Mouse (Mus musculus) intestine, embryonic 14.5 days (tissue): ENCODE data around the gene Alox12. TPM values are rescaled to one million over a fixed set of nuclear protein-coding genes. Genes with fewer than 3 reads are reported as not detected.
A peak's percentile ranks its signal among the peaks of the same experiment; 100 is the strongest.

Source experiments
- ATAC-seq: fragments of 200-750 bp; cut with Nextera tagmentation; replicated peaks from 2 replicates; pipeline ENCODE4 v1.8.0; 2017; ENCODE audit warnings: low read depth, moderate number of reproducible peaks, moderate TSS enrichment, moderate library complexity; ENCODE audit not compliant: low FRiP score, low TSS enrichment
- DNase-seq: peaks from one replicate; pipeline ENCODE4 v3.0.0-alpha.2; 2018; ENCODE audit warnings: low spot score
- H3K27ac ChIP-seq: fragments of 300-500 bp; sonication (generic); 2 replicates; pipeline ENCODE4 v1.5.1; 2014; ENCODE audit warnings: low read depth, mild to moderate bottlenecking, control low read depth
- H3K27me3 ChIP-seq: fragments of 300-500 bp; sonication (generic); replicated peaks from 2 replicates; pipeline ENCODE4 v1.6.1; 2014; ENCODE audit warnings: low read length, control low read depth; ENCODE audit not compliant: control insufficient read depth, insufficient read depth
- H3K36me3 ChIP-seq: fragments of 300-500 bp; sonication (generic); 2 replicates; pipeline ENCODE4 v1.6.1; 2014; ENCODE audit warnings: low read length, control low read depth; ENCODE audit not compliant: control insufficient read depth, insufficient read depth
- H3K4me1 ChIP-seq: fragments of 300-500 bp; sonication (generic); replicated peaks from 2 replicates; pipeline ENCODE4 v1.6.1; 2014; ENCODE audit warnings: low read length, control low read depth, mixed read lengths; ENCODE audit not compliant: control insufficient read depth, insufficient read depth
- H3K4me2 ChIP-seq: fragments of 300-500 bp; sonication (generic); 2 replicates; pipeline ENCODE4 v1.6.1; 2014; ENCODE audit warnings: low read length
- H3K4me3 ChIP-seq: fragments of 300-500 bp; sonication (generic); 2 replicates; pipeline ENCODE4 v1.5.1; 2014; ENCODE audit warnings: low read depth, low read length, control low read depth, mixed read lengths
- H3K9ac ChIP-seq: fragments of 300-500 bp; sonication (generic); 2 replicates; pipeline ENCODE4 v1.6.1; 2014; ENCODE audit warnings: mild to moderate bottlenecking, low read length
- H3K9me3 ChIP-seq: fragments of 300-500 bp; sonication (generic); 2 replicates; pipeline ENCODE4 v1.6.1; 2016; ENCODE audit warnings: low read length, control low read depth; ENCODE audit not compliant: control insufficient read depth
- WGBS: fragments of 180-500 bp; shearing (Covaris S2); extraction: QIAGEN DNeasy Blood & Tissue Kit; methylation state at CpG from one replicate; pipeline ENCODE4 v1.1.7; 2014; 5-methylcytosine and 5-hydroxymethylcytosine counted together
- polyA plus RNA-seq: library from polyadenylated mRNA; unstranded; fragments of >200 nt; fragmentation: Nextera tagmentation; extraction: Ambion mirVana; gene quantifications from 2 replicates; pipeline ENCODE4 v1.2.1, GENCODE M21; 2014

Gene Alox12
- polyA plus RNA-seq, 1 experiment from 2014 or later, result 2.3 TPM

DNA sequence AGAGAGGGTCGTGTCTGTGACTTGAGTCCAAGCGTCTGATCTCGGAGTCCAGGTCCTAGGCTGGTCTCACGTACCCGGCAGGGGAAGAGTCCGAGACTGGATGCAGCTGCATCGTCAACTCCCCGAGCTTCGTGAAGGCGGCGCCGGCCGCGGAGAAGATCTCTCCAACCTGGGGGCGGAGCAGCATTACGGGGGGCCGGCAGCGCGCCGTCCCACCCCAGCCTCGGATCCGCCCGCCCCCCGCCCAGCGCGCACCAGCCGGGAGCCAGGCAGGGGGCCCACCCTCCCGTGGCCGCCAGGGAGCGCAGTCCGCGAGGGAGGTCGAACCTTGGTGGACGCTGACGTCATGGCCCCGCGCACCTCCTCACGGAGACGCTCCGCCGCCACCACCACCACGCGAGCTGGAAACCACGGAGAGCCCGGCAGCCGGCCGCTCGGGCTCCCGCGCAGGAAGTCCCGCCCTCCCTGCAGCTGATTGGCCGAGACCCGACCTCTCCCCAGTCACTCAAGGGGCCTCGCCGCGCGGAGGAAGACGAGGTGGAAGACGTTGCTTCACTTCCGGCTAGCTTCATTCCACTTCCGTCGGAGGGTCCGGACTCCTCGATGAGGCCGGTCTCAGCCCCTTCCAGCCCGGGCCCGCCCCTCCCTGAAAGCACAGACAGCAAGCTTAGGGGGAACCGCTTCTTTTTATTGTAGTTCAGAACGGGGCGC is 17.5 kb downstream of the Alox12 start, which contains the start of gene 0610010K14Rik:
TSS of gene 0610010K14Rik (minus strand) at position 458 of the 711 bp plus-strand sequence.
- peak; percentile 93 for ATAC-seq
- Histone ChIP-seq H3K4me3 (peak within 1 kb of the TSS; percentile 99), H3K36me3 (peaks cover 16% of the 10 kb centered on the region), H3K27me3 (no peaks in the 10 kb centered on the region), H3K4me2 (peak within 1 kb of the TSS; percentile 99), H3K9me3 (no peaks in the 10 kb centered on the region), H3K9ac (peak within 1 kb of the TSS; percentile 83), H3K27ac (peak within 1 kb of the TSS; percentile 88), H3K4me1 (peaks cover 27% of the 10 kb centered on the region)
- under 1% methylated on average over 70 of the region's 70 CpGs for WGBS
- DNase-seq, result peak; percentile 98

DNA sequence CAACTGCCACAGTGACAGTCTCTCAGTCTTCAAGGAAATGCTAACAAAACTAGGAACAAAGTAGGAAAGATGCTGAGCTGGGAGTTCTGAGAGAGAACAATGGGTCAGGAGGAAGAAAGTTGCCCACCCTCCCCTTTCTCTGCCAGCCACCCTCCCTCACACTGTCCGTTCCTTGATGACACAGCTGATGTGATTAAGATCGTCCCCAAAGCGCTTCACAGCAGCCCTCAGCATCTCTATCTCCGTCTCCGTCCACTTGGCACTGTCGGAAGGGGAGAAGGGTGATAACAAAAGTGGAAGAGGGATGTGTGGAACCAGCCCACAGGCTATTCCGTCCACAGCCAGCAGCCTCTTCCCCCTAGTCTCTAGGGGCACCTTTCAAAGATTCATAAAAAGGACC is 18.4 kb downstream of the Alox12 start:
- Histone ChIP-seq H3K9me3 (no peaks in the 10 kb centered on the region), H3K27me3 (no peaks in the 10 kb centered on the region), H3K4me3 (peak overlapping the region; percentile 99), H3K4me1 (peaks cover 31% of the 10 kb centered on the region), H3K27ac (peak overlapping the region; percentile 88), H3K36me3 (peaks cover 16% of the 10 kb centered on the region), H3K9ac (peak overlapping the region; percentile 83), H3K4me2 (peak overlapping the region; percentile 99)
- DNase-seq, result no peak
- WGBS, result 30% methylated on average over 7 of the region's 7 CpGs
- no peak for ATAC-seq

DNA sequence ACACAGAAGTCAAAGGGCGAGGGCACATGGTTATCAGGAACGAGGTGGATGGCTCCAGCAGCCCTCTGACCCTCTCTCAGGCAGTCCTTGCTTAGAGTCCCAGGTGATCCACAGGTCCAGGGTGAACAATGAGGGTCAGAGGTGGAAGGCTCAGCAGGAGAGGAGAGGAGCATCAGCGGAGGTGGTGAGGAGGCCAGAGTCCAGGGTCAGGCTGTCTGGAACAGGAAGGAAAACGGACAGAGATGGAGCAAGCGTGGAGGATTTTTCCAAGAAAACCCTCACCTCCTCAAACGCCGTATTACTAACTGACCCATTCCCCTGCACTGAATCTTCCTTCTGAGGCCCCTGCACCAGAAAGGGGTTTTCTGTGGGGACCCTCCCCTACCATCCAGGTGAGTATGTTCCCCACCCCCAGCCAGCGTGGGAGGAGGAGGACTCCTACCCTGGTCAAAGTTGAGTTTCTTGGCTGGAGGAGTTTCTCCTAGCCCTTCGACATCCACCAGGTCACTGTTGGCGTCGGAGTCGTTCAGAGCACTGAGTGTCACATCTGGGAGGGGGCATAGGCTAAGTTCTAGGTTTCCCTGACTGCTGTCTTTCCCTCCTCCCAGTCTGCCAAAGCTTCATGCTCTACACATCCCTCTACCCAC is 19.8 kb downstream of the Alox12 start:
- H3K27me3 ChIP-seq, result no peaks in the 10 kb centered on the region
- H3K4me3 ChIP-seq, result no peak overlapping the region
- no peak for ATAC-seq
- no peak overlapping the region for H3K9ac ChIP-seq
- H3K9me3 ChIP-seq, result no peaks in the 10 kb centered on the region
- H3K36me3 ChIP-seq, result peaks cover 16% of the 10 kb centered on the region
- DNase-seq, result no peak
- H3K27ac ChIP-seq, result no peak overlapping the region
- 89% methylated on average over 12 of the region's 12 CpGs for WGBS
- H3K4me1 ChIP-seq, result peaks cover 30% of the 10 kb centered on the region
- no peak overlapping the region for H3K4me2 ChIP-seq

DNA sequence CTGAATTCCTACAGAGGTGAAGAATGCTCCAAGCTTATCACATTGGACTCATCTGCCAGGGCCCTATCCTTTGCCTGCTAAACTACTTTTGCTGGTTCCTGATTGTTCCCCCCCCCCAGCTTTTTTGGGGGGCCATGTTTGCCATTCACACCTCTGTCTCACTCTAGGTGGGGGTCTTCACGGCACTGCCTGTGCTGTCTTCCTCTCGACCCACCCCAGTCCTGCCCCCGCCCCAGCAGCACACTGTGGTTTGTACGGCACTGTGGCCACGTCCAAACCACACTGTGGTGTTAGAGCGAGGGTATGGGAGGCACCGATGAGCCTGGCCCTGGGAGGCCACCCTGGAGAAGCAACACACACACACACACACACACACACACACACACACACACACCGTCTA is 20.7 kb downstream of the Alox12 start:
- Histone ChIP-seq H3K4me2 (no peak overlapping the region), H3K27me3 (peaks cover 7% of the 10 kb centered on the region), H3K4me3 (no peak overlapping the region), H3K4me1 (peaks cover 33% of the 10 kb centered on the region), H3K36me3 (peaks cover 16% of the 10 kb centered on the region), H3K27ac (no peak overlapping the region), H3K9ac (no peak overlapping the region), H3K9me3 (no peaks in the 10 kb centered on the region)
- ATAC-seq, result no peak
- WGBS, result 89% methylated on average over 8 of the region's 8 CpGs
- DNase-seq, result no peak

DNA sequence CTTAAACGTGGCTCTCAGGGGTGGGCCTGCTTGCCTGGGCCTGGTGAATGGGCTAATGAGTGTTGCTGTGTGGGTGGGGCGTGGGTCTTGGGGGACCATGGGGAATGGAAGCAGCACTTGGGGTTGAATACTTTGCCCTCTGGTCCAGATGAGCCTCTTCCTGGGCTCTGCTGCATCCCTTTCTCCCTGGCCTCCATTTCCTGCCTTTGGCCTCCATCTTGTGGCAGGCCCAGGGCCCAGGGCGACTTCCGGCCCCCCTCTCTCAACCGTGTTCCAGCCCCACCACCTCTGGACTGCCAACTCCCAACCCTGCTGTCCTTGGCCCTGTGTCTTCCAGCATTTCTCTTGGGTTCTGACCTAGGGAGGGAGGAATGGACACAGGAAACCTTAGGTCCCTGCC is 21.1 kb downstream of the Alox12 start:
- 62% methylated on average over 5 of the region's 5 CpGs for WGBS
- Histone ChIP-seq H3K27ac (no peak overlapping the region), H3K27me3 (peaks cover 12% of the 10 kb centered on the region), H3K4me2 (no peak overlapping the region), H3K9ac (no peak overlapping the region), H3K4me1 (peaks cover 35% of the 10 kb centered on the region), H3K36me3 (peaks cover 16% of the 10 kb centered on the region), H3K9me3 (no peaks in the 10 kb centered on the region), H3K4me3 (no peak overlapping the region)
- ATAC-seq, result no peak
- DNase-seq, result no peak

DNA sequence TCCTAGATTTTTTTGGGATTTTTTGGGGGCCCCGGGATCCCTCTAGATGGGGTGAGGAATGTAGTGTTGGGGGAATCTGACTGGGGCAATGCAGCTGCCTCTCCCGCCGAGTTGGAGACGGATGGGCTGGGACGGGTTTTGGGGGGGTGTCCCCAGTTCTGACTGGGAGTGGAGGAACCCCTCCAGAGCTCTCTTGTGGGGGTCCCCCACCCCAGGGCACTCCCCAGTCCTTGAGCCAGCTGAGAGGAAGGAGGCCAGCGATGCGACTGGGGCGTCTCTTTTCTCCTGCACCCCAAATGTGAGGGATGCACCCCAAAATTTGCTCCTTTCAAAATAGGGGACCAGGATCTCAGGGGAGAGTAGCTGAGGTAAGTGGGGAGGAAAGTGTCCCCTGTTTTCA is 22.1 kb downstream of the Alox12 start:
- H3K27me3 ChIP-seq, result peaks cover 22% of the 10 kb centered on the region
- WGBS, result 39% methylated on average over 8 of the region's 8 CpGs
- peak overlapping the region; percentile 45; the same call in 1 of the 2 replicates for H3K9ac ChIP-seq
- no peak for DNase-seq
- no peaks in the 10 kb centered on the region for H3K9me3 ChIP-seq
- peaks cover 16% of the 10 kb centered on the region for H3K36me3 ChIP-seq
- H3K27ac ChIP-seq, result no peak overlapping the region
- H3K4me3 ChIP-seq, result peak overlapping the region; percentile 36; the same call in 1 of the 2 replicates
- peak overlapping the region; percentile 54 for H3K4me2 ChIP-seq
- no peak for ATAC-seq
- H3K4me1 ChIP-seq, result peaks cover 30% of the 10 kb centered on the region

DNA sequence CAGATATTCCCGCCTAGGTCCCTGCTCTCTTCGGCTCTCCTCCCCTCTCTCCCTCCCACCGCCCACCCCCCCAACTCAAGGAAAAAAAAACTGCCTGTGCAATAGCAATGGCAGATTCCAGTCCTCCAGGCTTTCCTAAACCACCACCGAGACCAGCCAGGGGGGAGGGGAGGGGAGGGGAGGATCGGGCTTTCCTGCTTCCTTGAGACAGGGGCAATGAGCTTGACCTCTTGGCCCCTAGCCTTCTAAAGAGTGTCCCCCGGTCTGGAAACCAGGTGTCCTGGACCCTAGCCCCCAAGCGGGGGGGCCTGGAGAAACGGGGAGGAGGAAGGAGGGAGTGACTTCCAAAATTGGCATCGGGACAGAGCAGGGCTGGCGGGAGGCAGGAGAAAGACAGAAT is 22.6 kb downstream of the Alox12 start:
- 15% methylated on average over 8 of the region's 10 CpGs for whole genome bisulfite sequencing
- peaks cover 30% of the 10 kb centered on the region for H3K4me1 ChIP-seq
- no peaks in the 10 kb centered on the region for H3K9me3 ChIP-seq
- DNase-seq, result peak; percentile 71
- H3K36me3 ChIP-seq, result peaks cover 16% of the 10 kb centered on the region
- H3K4me2 ChIP-seq, result peak overlapping the region; percentile 54
- ATAC-seq, result no peak
- H3K4me3 ChIP-seq, result peak overlapping the region; percentile 36
- H3K9ac ChIP-seq, result peak overlapping the region; percentile 45
- peaks cover 26% of the 10 kb centered on the region for H3K27me3 ChIP-seq
- no peak overlapping the region for H3K27ac ChIP-seq

DNA sequence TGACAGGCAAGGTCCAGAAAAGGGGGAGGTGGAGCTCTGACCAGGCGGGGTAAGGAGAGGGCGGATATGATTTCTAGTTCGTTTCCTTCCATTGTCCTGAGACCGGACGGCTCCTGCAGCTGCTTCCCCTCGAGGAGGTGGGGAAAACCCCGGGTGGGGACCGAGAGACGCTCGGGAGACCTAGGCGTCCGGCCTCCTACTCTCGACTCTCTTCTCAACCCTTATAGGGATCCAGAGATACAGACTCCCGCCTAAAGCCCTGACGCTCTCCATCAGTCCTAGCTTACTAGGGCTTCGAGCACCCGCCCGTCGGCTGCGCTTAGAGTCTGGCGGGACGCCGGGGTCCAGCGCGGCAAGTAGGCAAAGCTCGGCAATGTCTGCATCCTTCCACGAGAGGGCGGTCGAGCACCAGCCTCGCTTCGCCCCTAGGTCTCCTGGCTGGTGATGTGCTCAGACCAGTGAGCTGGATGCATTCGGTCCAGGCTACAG is 24.9 kb downstream of the Alox12 start:
- DNase-seq (peak; percentile 92), ATAC-seq (peak; percentile 40)
- Histone ChIP-seq H3K4me2 (peak overlapping the region; percentile 50), H3K27me3 (peaks cover 49% of the 10 kb centered on the region), H3K4me3 (peak overlapping the region; percentile 25), H3K9ac (peak overlapping the region; percentile 16; the same call in 1 of the 2 replicates), H3K36me3 (peaks cover 9% of the 10 kb centered on the region), H3K27ac (peak overlapping the region; percentile 62; the same call in 1 of the 2 replicates), H3K9me3 (no peaks in the 10 kb centered on the region), H3K4me1 (0 out of 2 replicates have a peak, but pooled peaks cover 21% of the 10 kb centered on the region)
- WGBS, result 1% methylated on average over 32 of the region's 32 CpGs
